Mouse (Mus musculus) intestine, postnatal 0 days (tissue): ENCODE measurements around the gene Plk4. TPM values are rescaled to one million over a fixed set of nuclear protein-coding genes. Genes with fewer than 3 reads are reported as not detected.
A peak's percentile ranks its signal among the peaks of the same experiment; 100 is the strongest.
"Not testable (repeated sequence)": the region's sequence is repeated elsewhere in the genome, so short reads cannot be mapped to it uniquely, and the experiment has no call there.

Experiments used
- ATAC-seq: fragments of 200-750 bp; cut with Nextera tagmentation; 2 replicates; pipeline ENCODE4 v1.8.0; 2017; ENCODE audit warnings: mild to moderate bottlenecking, moderate TSS enrichment, moderate library complexity
- H3K27ac ChIP-seq: fragments of 300-500 bp; sonication (generic); 2 replicates; pipeline ENCODE4 v1.5.1; 2014; ENCODE audit warnings: mild to moderate bottlenecking, low read depth, low read length, moderate library complexity
- H3K27me3 ChIP-seq: fragments of 300-500 bp; sonication (generic); replicated peaks from 2 replicates; pipeline ENCODE4 v1.6.1; 2014; ENCODE audit warnings: low read length, mixed read lengths; ENCODE audit not compliant: control insufficient read depth, insufficient read depth
- H3K36me3 ChIP-seq: fragments of 300-500 bp; sonication (generic); 2 replicates; pipeline ENCODE4 v1.6.1; 2014; ENCODE audit warnings: mild to moderate bottlenecking, moderate library complexity; ENCODE audit not compliant: control insufficient read depth, insufficient read depth
- H3K4me1 ChIP-seq: fragments of 300-500 bp; sonication (generic); replicated peaks from 2 replicates; pipeline ENCODE4 v1.6.1; 2014; ENCODE audit warnings: antibody characterized with exemption, low read length, mixed read lengths; ENCODE audit not compliant: control insufficient read depth, insufficient read depth
- H3K4me2 ChIP-seq: fragments of 300-500 bp; sonication (generic); replicated peaks from 2 replicates; pipeline ENCODE4 v1.6.1; 2014; ENCODE audit warnings: low read depth, mild to moderate bottlenecking, moderate library complexity
- H3K4me3 ChIP-seq: fragments of 300-500 bp; sonication (generic); 2 replicates; pipeline ENCODE4 v1.5.1; 2014; ENCODE audit warnings: low read depth, low read length
- H3K9ac ChIP-seq: fragments of 300-500 bp; sonication (generic); 2 replicates; pipeline ENCODE4 v1.6.1; 2014; ENCODE audit warnings: mild to moderate bottlenecking, low read depth, low read length
- H3K9me3 ChIP-seq: fragments of 300-500 bp; sonication (generic); 2 replicates; pipeline ENCODE4 v1.6.1; 2016; ENCODE audit warnings: mixed run types; ENCODE audit not compliant: control insufficient read depth
- CTCF ChIP-seq: sonication (generic); IDR thresholded peaks from 2 replicates; pipeline ENCODE4 v1.5.1; 2016; ENCODE audit warnings: low read depth, mild to moderate bottlenecking, control low read depth, antibody characterized with exemption, moderate library complexity
- WGBS: fragments of 180-500 bp; shearing (Covaris S2); extraction: QIAGEN DNeasy Blood & Tissue Kit; methylation state at CpG from one replicate; pipeline ENCODE4 v1.1.7; 2014; 5-methylcytosine and 5-hydroxymethylcytosine counted together
- polyA plus RNA-seq: library from polyadenylated mRNA; unstranded; fragments of >200 nt; fragmentation: Nextera tagmentation; extraction: Ambion mirVana; gene quantifications from 2 replicates; pipeline ENCODE4 v1.2.1, GENCODE M21; 2015

Gene Plk4
- polyA plus RNA-seq, 1 experiment from 2014 or later = 10.9 TPM

GRCm38 (mm10) chr3:40800373-40800823 is 579 bp downstream of the Plk4 start:
- no peak for TF ChIP-seq CTCF
- Histone ChIP-seq H3K36me3 (peaks cover 5% of the 10 kb centered on the region; the same call in 1 of the 2 replicates), H3K4me1 (no peaks in the 10 kb centered on the region), H3K4me3 (peak overlapping the region; percentile 89), H3K27ac (peak overlapping the region; percentile 76), H3K4me2 (peak overlapping the region; percentile 98), H3K9me3 (no peaks in the 10 kb centered on the region), H3K27me3 (no peaks in the 10 kb centered on the region), H3K9ac (peak overlapping the region; percentile 70)
- peak; percentile 67 for ATAC-seq
- under 1% methylated on average over 31 of the region's 37 CpGs for WGBS

GRCm38 (mm10) chr3:40806871-40807270 is 7.1 kb downstream of the Plk4 start:
- Histone ChIP-seq H3K4me2 (no peak overlapping the region), H3K36me3 (peaks cover 31% of the 10 kb centered on the region), H3K9me3 (no peaks in the 10 kb centered on the region), H3K27me3 (no peaks in the 10 kb centered on the region), H3K9ac (no peak overlapping the region), H3K27ac (no peak overlapping the region), H3K4me3 (no peak overlapping the region), H3K4me1 (no peaks in the 10 kb centered on the region)
- TF ChIP-seq CTCF = no peak
- ATAC-seq = no peak
- 74% methylated on average over 2 of the region's 2 CpGs for WGBS

GRCm38 (mm10) chr3:40808686-40809085 is 8.9 kb downstream of the Plk4 start:
- peaks cover 42% of the 10 kb centered on the region for H3K36me3 ChIP-seq
- no peak overlapping the region for H3K4me3 ChIP-seq
- H3K27me3 ChIP-seq = no peaks in the 10 kb centered on the region
- no peak for ATAC-seq
- H3K4me2 ChIP-seq = no peak overlapping the region
- no peaks in the 10 kb centered on the region for H3K4me1 ChIP-seq
- H3K9me3 ChIP-seq = no peaks in the 10 kb centered on the region
- H3K27ac ChIP-seq = no peak overlapping the region
- WGBS = 93% methylated on average over 10 of the region's 10 CpGs
- no peak overlapping the region for H3K9ac ChIP-seq
- TF ChIP-seq CTCF = no peak

GRCm38 (mm10) chr3:40809894-40810293 is 10.1 kb downstream of the Plk4 start:
- peaks cover 42% of the 10 kb centered on the region for H3K36me3 ChIP-seq
- no peak overlapping the region for H3K4me3 ChIP-seq
- no peaks in the 10 kb centered on the region for H3K27me3 ChIP-seq
- no peak overlapping the region for H3K9ac ChIP-seq
- WGBS = 80% methylated on average over 2 of the region's 2 CpGs
- TF ChIP-seq CTCF = no peak
- H3K4me2 ChIP-seq = no peak overlapping the region
- ATAC-seq = no peak
- H3K4me1 ChIP-seq = no peaks in the 10 kb centered on the region
- no peak overlapping the region for H3K27ac ChIP-seq
- no peaks in the 10 kb centered on the region for H3K9me3 ChIP-seq

GRCm38 (mm10) chr3:40813275-40813674 is 13.5 kb downstream of the Plk4 start:
- Histone ChIP-seq H3K4me2 (no peak overlapping the region), H3K4me1 (no peaks in the 10 kb centered on the region), H3K4me3 (no peak overlapping the region), H3K9ac (no peak overlapping the region), H3K36me3 (peaks cover 41% of the 10 kb centered on the region), H3K9me3 (no peaks in the 10 kb centered on the region), H3K27me3 (no peaks in the 10 kb centered on the region), H3K27ac (no peak overlapping the region)
- ATAC-seq = no peak
- no peak for TF ChIP-seq CTCF
- 90% methylated on average over 2 of the region's 2 CpGs for WGBS

- 70% methylated on average over 5 of the region's 6 CpGs for WGBS
- H3K36me3 ChIP-seq, H3K9ac ChIP-seq, H3K9me3 ChIP-seq, H3K27me3 ChIP-seq, H3K4me1 ChIP-seq, ATAC-seq: not testable (repeated sequence)
- Histone ChIP-seq H3K4me2 (peak overlapping the region; percentile 59), H3K4me3 (peak overlapping the region; percentile 56; the same call in 1 of the 2 replicates), H3K27ac (peak overlapping the region; percentile 50)
These were observed 45.7 kb downstream of the Plk4 start for GRCm38 (mm10) chr3:40845521-40845920.

GRCm38 (mm10) chr3:40846473-40846956 is 46.7 kb downstream of the Plk4 start, which contains the start of gene Mfsd8:
TSS of gene Mfsd8 (minus strand) at chr3:40846886.
- H3K9ac ChIP-seq = peak within 1 kb of the TSS; percentile 46; the same call in 1 of the 2 replicates

GRCm38 (mm10) chr3:40846957-40847017 is 47.0 kb downstream of the Plk4 start, which contains the start of gene Abhd18:
TSS of gene Abhd18 (plus strand) at chr3:40846970.
- no CpG with 5 or more reads among the region's 4 CpGs for WGBS
- Histone ChIP-seq H3K9ac (peak within 1 kb of the TSS; percentile 46; the same call in 1 of the 2 replicates), H3K4me3 (peak within 1 kb of the TSS; percentile 56), H3K4me2 (peak within 1 kb of the TSS; percentile 78), H3K27ac (peak within 1 kb of the TSS; percentile 78)
- not testable (repeated sequence) for H3K4me1 ChIP-seq, ATAC-seq, H3K9me3 ChIP-seq, H3K27me3 ChIP-seq, H3K36me3 ChIP-seq

More at GRCm38 (mm10) chr3:40846473-40846956, 46.7 kb downstream of the Plk4 start, which contains the start of gene Mfsd8:
- not testable (repeated sequence) for H3K4me1 ChIP-seq, H3K27me3 ChIP-seq, H3K36me3 ChIP-seq, H3K9me3 ChIP-seq
- peak within 1 kb of the TSS; percentile 56 for H3K4me3 ChIP-seq
- TF ChIP-seq CTCF = peak; percentile 78
- WGBS = under 1% methylated on average over 33 of the region's 39 CpGs
- peak within 1 kb of the TSS; percentile 78 for H3K27ac ChIP-seq
- ATAC-seq = peak; percentile 99
- peak within 1 kb of the TSS; percentile 78 for H3K4me2 ChIP-seq
